Mouse (Mus musculus) left cerebral cortex, postnatal 10 days (tissue): ENCODE data around the gene B3galt4. TPM values are rescaled to one million over a fixed set of nuclear protein-coding genes. Genes with fewer than 3 reads are reported as not detected.
A peak's percentile ranks its signal among the peaks of the same experiment; 100 is the strongest.

Experiments used
- DNase-seq, 2 experiments: peaks; one replicate each; pipeline ENCODE4 v3.0.0; 2021 to 2022; ENCODE audit warnings: low spot score in 2 of 2, mixed read lengths in 1 of 2; ENCODE audit errors: extremely low spot score in 1 of 2
- intact Hi-C: fragments of 180-260 bp; cut with DNase I; formaldehyde crosslinking; loops from one replicate; pipeline ENCODE4 v1.15.1; 2025
- total RNA-seq, 2 experiments: library from RNA; stranded (reverse); gene quantifications; 2 replicates each; pipeline ENCODE4 v1.2.3; 2021

B3galt4 gene
- total RNA-seq, 2 experiments from 2014 or later, result 5.2 to 9.8 TPM

- intact Hi-C loops, result no loop called here
- peak; percentile 90 to 97 for DNase-seq
Measured at GRCm38 (mm10) chr17:33929371-33930279, 21.7 kb downstream of the B3galt4 start, which contains the start of gene Rgl2. TSS of gene Rgl2 (plus strand) at chr17:33929543.

GRCm38 (mm10) chr17:33928251-33928947 lies 22.9 kb downstream of the B3galt4 start:
- no peak for DNase-seq
- intact Hi-C loops, result no loop called here

GRCm38 (mm10) chr17:33926207-33926932 lies 24.9 kb downstream of the B3galt4 start:
- intact Hi-C loops, result no loop called here
- peak in 1 of 2 experiments; percentile 37 for DNase-seq

- intact Hi-C loops, result no loop called here
- peak in 1 of 2 experiments; percentile 50 for DNase-seq
Measured at GRCm38 (mm10) chr17:33925406-33926116, 25.7 kb downstream of the B3galt4 start.

GRCm38 (mm10) chr17:33924577-33925283 lies 26.6 kb downstream of the B3galt4 start:
- intact Hi-C loops, result no loop called here
- peak in 1 of 2 experiments; percentile 58 for DNase-seq

- intact Hi-C loops, result no loop called here
- no peak for DNase-seq
Measured at GRCm38 (mm10) chr17:33921361-33921760, 29.9 kb downstream of the B3galt4 start.

- intact Hi-C loops, result no loop called here
- DNase-seq, result peak in 1 of 2 experiments; percentile 89
Measured at GRCm38 (mm10) chr17:33920282-33921097, 30.8 kb downstream of the B3galt4 start.

- peak in 1 of 2 experiments; percentile 77 for DNase-seq
- intact Hi-C loops, result no loop called here
Measured at GRCm38 (mm10) chr17:33919351-33920281, 31.7 kb downstream of the B3galt4 start.

GRCm38 (mm10) chr17:33918293-33919203 lies 32.7 kb downstream of the B3galt4 start:
- intact Hi-C loops, result no loop called here
- no peak for DNase-seq

- intact Hi-C loops, result no loop called here
- DNase-seq, result no peak
Measured at GRCm38 (mm10) chr17:33917656-33918292, 33.5 kb downstream of the B3galt4 start.

- no peak for DNase-seq
- intact Hi-C loops, result no loop called here
Measured at GRCm38 (mm10) chr17:33916847-33917655, 34.2 kb downstream of the B3galt4 start.

GRCm38 (mm10) chr17:33916294-33916693 lies 35.0 kb downstream of the B3galt4 start:
- intact Hi-C loops, result no loop called here
- no peak for DNase-seq

- intact Hi-C loops, result no loop called here
- peak; percentile 96 to 98 for DNase-seq
Measured at GRCm38 (mm10) chr17:33915671-33916250, 35.5 kb downstream of the B3galt4 start, which contains the start of the genes Tapbp and Zbtb22. TSS of gene Tapbp (plus strand) at chr17:33915899. TSS of gene Zbtb22 (plus strand) at chr17:33915904.
